In the genomic region with DNA sequence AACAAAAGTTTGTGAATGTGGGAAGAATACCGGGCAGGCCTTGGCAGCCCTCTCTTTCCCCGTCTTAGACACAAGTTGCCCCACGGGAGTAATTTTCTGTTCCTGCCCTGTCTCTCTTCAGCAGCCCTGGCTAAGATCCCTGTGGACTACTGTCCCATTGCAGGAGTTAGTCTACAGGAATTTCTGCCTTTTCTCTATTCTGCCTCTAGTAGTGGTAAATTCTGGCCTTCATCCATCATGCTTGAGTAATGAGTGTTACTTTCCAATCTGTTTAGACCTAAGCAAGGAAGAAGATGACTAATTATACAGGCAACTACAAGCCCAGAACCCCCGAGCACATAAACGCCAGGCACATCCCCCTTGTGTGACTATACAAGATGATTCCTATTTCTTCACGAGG, we compare ENCODE assay signal across 11 mouse cellular contexts.
"Had no signal": no experiment of that assay in that cellular context is flagged by ENCODE, and none has a peak within 500 bp of the region (broad histone marks: within the 10 kb centered on the region; RNA-seq: fewer than 3 reads in every experiment).

No protein-coding gene starts in this region.

- H3K4me3 ChIP-seq: layer of hippocampus, adult 2 months; limb, embryonic 10.5 days; liver, embryonic 12.5 days; midbrain, embryonic 12.5 days had no signal

- H3K27ac ChIP-seq: layer of hippocampus, adult 2 months; limb, embryonic 10.5 days; liver, embryonic 12.5 days; midbrain, embryonic 12.5 days; stomach, postnatal 0 days had no signal

- ATAC-seq: liver, embryonic 12.5 days; midbrain, embryonic 16.5 days had no signal

- H3K4me1 ChIP-seq: limb, embryonic 10.5 days; liver, embryonic 12.5 days; midbrain, embryonic 12.5 days had no signal

- H3K27me3 ChIP-seq: liver, embryonic 12.5 days; midbrain, embryonic 12.5 days had no signal

- H3K4me2 ChIP-seq: liver, embryonic 12.5 days; lung, embryonic 14.5 days; midbrain, embryonic 12.5 days had no signal

- H3K9ac ChIP-seq: liver, embryonic 12.5 days; lung, embryonic 14.5 days; midbrain, embryonic 12.5 days had no signal

- DNase-seq: kidney, postnatal 10 days; kidney, postnatal 4 days; lung, embryonic 14.5 days; right cerebral cortex, postnatal 25 days; thymus, postnatal 14 days had no signal

- H3K9me3 ChIP-seq: limb, embryonic 10.5 days; liver, embryonic 12.5 days; midbrain, embryonic 12.5 days had no signal

- H3K36me3 ChIP-seq: limb, embryonic 10.5 days; liver, embryonic 12.5 days; midbrain, embryonic 12.5 days had no signal
